Mouse (Mus musculus): ENCODE results near the gene Pdzrn3.

The Pdzrn3 gene

DNA sequence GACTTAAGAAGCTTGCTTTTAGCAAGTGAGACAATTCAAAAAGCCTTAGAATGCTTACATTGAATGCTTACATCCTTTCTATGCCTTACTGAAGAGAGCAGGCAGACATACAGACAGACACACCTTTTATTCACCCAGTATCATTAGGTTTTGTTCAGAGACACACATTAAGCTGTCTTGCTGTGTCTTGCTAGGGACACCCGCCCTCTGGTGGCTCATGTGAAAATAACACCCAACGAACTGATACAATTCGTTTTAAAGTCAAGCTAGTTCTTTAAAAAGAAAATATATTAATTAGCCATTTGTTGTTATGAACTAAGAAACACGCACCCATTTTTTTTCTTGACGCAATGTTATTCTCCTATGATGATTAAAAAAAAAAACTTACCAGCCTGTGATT, 180.1 kb downstream of the Pdzrn3 start:
- DNase-seq (ENCODE audit: low read depth) = peak; percentile 83

DNA sequence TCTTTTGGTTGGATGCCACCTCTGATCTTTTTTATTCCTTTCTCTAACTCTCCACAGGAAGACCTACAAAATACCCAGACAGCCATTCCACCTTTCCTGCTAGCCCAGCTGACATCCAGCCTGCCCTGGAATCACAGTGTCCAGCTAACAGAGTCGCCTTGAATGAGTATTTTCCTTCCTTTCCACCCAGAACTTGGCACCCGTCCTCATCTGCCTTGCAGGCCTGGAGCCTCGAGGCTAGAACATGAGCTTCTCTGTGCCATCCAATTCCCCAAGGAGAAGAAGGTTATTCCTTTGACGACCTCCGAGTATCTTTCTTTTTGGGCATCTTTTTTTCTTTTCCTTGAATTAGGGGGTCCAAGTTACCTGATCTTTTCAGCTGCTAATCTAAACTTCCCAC, 181.8 kb downstream of the Pdzrn3 start:
- DNase-seq (ENCODE audit: low read depth) = no peak

DNA sequence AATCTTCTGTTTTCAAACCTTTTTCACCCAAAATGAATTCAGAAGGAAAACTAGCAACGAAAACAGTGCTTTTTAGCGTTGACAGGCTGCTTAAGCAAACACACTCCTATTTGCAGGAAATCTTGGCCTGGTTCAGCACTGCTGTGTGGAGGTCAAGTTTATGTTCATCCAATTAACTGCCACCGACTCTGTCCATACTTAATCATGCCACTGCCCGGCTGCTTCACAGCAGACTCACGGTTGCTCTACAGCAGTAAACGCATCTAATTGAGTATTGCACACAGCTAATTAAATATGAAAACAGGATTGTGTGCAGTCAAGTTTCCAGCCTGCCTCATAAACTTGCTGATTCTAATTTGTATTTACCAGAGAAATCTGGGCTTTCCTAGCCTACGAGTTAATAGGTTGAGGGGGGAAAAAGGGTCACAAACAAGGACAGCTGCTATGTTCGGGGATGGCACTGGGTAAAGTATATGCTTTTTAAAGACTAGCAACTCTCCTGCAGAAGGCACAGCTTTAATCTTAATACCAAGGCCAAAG, 183.2 kb downstream of the Pdzrn3 start:
- DNase-seq (ENCODE audit: low read depth) = no peak

DNA sequence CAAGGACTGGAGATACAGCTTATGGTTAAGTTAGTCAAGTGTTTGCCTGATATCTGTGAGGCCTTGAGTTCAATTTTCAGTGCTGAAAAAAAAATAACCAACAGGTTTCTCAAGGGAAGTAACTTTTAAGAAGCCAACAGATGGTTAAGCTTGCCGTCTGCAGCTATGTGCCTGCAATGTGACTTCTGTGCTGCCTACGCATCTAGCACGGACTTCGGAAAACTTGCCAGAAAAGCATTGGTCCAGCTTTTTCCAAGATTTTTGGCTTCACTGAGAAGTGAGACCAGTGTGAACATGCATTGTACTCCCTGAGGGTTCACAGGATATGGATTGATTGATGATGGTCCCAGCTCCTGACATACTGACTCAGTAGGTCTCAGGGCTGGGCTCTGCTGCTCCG, 186.1 kb downstream of the Pdzrn3 start:
- no peak for DNase-seq (ENCODE audit: low read depth)

DNA sequence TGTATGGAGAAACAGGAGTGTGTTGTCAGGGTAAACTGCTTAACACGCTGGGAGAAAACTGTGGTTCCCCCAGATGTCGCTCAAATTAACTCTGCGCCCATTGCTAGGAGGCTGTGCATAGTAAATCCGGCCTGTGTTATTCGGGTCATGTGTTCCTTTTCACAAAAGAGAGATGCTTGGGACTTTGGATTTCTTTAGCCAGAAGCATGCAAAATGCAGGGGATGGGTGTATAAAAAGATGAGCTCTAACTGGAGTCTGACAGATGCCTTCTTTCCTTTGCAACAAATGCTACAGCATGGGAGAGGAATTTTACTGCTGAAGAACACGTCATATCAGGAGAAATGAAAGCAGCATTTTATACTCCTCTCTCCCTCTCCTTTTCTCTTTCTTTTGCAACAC, 190.4 kb downstream of the Pdzrn3 start:
- DNase-seq (ENCODE audit: low read depth) = no peak

DNA sequence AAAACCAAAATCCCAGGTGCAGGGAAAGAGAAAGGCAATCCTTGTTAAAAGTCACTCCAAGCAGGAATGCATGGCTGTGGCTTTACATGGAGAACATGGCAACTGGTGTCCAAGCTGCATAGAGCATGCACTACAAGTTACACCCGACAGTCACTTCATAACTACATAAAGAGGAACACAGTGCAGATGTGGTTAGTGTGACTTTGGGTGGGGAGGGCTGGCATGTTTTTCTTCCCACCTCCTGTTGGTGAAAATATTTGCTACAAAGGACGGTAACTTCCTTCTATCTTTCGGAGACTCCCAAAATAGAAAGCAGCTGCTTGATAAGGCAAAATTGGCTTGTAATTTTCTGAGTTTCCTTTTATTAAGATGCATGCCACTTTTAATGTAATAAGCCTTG, 190.8 kb downstream of the Pdzrn3 start:
- DNase-seq (ENCODE audit: low read depth) = no peak

DNA sequence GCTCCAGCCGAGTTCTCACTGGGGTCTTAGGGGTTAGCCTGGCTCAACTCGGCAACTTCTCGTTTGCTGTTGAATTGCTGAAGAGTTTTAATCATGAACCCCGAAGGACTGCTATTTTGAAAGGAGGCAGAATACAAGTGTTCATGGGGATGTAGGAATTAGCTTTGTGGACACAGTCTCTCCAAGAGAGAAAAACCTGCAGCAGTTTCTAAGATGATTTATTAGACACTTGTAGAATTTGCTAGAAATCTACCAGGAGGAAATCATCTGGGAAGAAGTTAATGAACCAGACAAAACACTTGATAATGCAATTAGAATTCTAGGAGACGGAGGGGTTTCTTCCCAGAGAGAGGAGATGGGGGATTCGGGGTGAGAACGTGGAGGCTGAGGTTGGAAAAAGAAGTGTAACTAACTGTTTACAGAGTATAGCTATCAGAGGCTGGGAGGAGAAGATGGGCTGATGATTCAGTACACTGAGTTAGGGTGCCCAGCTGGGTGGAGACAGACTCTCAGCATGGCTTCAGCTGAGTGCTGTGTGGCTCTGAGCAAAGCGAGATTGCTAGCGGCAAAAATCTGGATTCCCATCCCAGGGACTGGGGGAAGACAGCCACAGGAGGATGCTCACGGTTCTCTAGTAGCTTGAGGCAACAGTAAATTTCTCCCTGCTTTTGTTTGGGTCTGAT, 193.5 kb downstream of the Pdzrn3 start:
- DNase-seq (ENCODE audit: low read depth) = no peak

DNA sequence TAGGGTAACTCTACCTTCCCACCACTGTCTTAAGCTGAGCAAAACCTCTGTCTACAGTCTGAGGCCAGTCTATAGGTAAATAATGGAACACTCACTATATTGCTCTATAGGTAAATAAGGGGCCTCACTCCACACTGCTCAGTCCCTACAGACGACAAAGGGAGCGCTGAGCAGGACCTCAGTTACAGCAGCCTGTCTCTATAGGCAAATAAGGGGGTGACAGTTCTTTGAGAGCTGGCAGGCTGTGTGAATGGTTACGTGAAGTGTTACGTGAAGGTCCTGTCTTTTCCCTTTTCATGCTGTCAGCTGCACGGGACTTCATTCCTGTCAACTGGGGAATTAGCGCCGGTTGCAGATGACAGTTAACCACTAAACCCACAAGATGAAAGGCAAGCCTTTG, 207.0 kb downstream of the Pdzrn3 start:
- no peak for DNase-seq (ENCODE audit: low read depth)

DNA sequence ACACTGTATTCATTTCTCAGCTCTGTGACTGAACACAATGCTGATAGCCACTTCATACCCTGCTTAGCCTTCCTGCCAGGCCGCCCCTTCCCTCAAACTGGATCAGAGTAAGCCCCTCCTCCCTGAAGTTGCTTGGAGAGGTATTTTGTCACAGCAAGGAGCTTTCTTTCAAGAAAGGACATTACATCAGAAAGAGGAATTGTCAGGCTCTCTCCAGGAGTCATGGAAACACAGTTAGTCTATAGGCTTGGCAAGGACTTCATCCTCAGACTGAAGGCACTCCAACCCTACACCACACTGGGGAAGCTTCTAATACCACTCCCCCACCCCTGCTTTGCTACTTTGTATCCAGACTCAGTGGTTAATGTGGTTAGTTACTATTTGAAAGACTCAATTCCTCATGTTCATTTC, 224.2 kb downstream of the Pdzrn3 start:
- no peak for DNase-seq (ENCODE audit: low read depth)

DNA sequence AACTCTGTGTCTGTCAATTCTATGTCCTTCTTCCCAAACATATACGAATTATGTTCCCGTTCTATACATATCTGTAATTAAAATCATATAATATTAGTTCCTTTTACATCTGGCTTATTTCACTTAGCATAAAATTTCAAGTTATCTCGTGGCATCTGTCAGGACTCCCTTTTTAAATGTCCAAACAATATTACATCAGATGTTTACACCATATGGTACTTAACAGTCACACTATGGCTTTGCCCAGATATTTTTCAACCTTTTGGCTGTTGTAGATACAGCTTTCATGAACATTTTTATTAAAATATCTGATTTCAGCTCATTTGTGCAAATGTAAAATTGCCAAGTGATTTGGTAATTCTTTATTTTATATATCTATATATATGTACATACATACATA, 242.3 kb downstream of the Pdzrn3 start:
- no peak for DNase-seq (ENCODE audit: low read depth)

DNA sequence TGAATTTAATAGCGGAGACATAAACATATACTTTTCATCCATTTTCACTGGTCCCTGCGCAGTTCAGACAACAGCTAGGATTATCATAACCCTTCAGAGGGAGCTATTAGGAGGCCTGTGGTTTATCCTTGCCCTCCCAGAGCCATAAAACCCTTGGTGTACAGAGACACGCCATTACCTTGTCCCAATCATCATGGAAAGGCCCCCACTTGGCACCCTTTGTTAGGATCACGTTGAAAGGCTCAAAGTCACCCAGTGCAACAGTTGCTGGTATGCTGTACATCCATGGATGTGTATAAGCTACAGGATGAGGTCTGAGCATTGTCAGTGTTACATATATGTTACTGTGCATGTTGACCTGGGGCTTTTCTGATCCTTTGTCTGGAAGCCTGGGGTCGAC, 252.3 kb downstream of the Pdzrn3 start:
- DNase-seq (ENCODE audit: low read depth) = no peak

DNA sequence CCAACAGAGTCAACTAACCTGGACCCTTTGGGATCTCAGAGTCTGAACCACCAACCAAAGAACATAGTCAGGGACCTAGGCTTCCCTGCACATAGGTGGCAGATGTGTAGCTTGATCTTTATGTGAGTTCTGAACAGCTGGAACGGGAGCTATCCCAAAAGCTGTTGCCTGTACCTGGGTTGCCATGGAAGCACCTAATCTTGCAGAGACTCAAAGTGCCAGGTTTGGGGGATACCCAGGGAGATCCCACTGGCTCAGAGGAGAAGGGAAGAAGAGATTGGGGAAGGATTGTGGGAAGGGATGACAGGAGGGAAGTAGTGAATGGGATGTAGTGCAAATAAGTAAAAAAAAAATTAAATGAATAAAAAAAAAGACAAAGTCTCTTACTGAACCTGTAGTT, 268.7 kb downstream of the Pdzrn3 start:
- no peak for DNase-seq (ENCODE audit: low read depth)

DNA sequence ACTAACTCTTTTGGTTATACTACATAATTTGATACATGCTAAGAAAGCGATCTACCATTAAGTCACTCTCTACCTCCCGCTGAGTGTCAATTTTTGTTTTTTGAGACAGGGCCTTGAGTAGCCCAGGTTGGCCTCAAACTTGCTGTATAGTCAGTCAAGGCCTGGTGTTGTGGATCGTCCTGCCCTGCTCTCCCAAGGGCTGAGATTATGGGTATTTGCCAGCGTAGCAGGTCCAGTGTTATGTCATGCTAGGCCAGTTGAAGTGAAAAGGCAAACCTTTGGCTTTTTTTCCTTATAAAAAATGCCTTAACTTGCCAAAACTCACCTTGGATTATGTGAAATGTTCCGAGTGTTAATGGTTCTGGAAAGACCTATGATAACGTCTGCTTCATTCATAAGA, 274.2 kb downstream of the Pdzrn3 start:
- no peak for DNase-seq (ENCODE audit: low read depth)

DNA sequence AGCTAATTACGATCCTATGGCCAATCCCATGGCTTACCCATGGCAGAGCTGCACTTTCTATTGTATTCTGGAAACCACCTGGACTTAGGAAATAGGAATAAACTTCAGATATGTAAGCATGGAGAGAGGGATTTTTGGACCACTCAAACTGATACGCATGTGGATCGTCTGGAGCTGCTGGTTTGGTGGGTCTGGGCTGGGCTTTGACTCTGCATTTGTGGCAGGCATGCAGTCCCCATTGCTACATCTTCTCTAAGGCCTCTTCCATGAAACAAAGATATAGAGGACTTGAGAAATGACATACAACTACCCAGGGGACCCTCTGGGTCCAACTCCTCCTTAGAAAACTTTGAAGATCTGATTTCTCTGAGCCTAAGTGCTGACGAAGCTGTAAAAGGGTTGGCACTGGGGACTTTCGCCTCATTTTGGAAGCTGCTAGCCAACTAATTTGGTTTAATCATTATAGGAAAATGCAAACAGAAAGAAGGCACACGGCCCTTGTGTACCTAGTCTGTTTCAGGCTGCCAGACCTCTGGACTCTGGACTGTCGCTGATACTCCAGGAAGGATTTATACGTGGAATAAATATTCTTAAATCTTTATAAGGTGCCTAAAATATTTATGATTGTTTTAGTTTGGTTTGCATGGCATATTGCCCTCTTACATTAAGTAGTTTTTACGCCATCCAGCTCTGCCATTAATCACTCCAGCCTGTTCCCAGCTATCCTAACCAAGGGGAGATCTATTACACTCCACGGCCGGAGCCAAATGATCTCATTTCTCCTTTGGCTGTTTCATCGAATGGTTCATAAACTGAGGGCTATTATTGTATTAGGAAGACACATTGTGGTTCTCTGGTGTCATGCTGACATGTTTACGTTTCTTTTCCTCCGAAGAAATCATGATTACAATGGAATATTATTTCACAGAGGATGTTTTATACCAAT, 275.7 kb downstream of the Pdzrn3 start:
- DNase-seq (ENCODE audit: low read depth) = peak; percentile 42

Data from NIH3T3 (cell line).